Mouse (Mus musculus) forebrain, embryonic 16.5 days (tissue): ENCODE measurements at regions not wholly inside any gene's neighbourhood (a gene's known extent, or its start where the extent isn't known, plus 50 kb on each side); places are given as distances from the start of the nearest gene placed in this dataset.
A peak's percentile ranks its signal among the peaks of the same experiment; 100 is the strongest.

Experiments used
- ATAC-seq: fragments of 200-750 bp; cut with Nextera tagmentation; 2 replicates; pipeline ENCODE4 v1.8.0; 2017; ENCODE audit warnings: mild to moderate bottlenecking, moderate library complexity
- H3K27ac ChIP-seq: fragments of 300-500 bp; sonication (generic); 2 replicates; pipeline ENCODE4 v1.5.1; 2014; ENCODE audit warnings: low read length, control low read depth
- H3K27me3 ChIP-seq: fragments of 300-500 bp; sonication (generic); replicated peaks from 2 replicates; pipeline ENCODE4 v1.6.1; 2014; ENCODE audit warnings: low read length; ENCODE audit not compliant: control insufficient read depth, insufficient read depth
- H3K36me3 ChIP-seq: fragments of 300-500 bp; sonication (generic); 2 replicates; pipeline ENCODE4 v1.6.1; 2014; ENCODE audit not compliant: control insufficient read depth, insufficient read depth
- H3K4me1 ChIP-seq: fragments of 300-500 bp; sonication (generic); replicated peaks from 2 replicates; pipeline ENCODE4 v1.6.1; 2014; ENCODE audit warnings: low read length; ENCODE audit not compliant: control insufficient read depth, insufficient read depth
- H3K4me2 ChIP-seq: fragments of 300-500 bp; sonication (generic); 2 replicates; pipeline ENCODE4 v1.6.1; 2014; ENCODE audit warnings: mild to moderate bottlenecking, low read length, control low read depth
- H3K4me3 ChIP-seq: fragments of 300-500 bp; sonication (generic); replicated peaks from 2 replicates; pipeline ENCODE4 v1.5.1; 2014; ENCODE audit warnings: mild to moderate bottlenecking, low read length, control low read depth
- H3K9ac ChIP-seq: fragments of 300-500 bp; sonication (generic); replicated peaks from 2 replicates; pipeline ENCODE4 v1.6.1; 2014; ENCODE audit warnings: low read depth, low read length, control low read depth
- H3K9me3 ChIP-seq: fragments of 300-500 bp; sonication (generic); 2 replicates; pipeline ENCODE4 v1.6.1; 2016; ENCODE audit warnings: low read length; ENCODE audit not compliant: control insufficient read depth
- WGBS: fragments of 180-500 bp; shearing (Covaris S2); extraction: QIAGEN DNeasy Blood & Tissue Kit; methylation state at CpG from one replicate; pipeline ENCODE4 v1.1.7; 2014; 5-methylcytosine and 5-hydroxymethylcytosine counted together

- H3K9ac ChIP-seq = no peak overlapping the region
- no peaks in the 10 kb centered on the region for H3K36me3 ChIP-seq
- no peaks in the 10 kb centered on the region for H3K27me3 ChIP-seq
- WGBS = 46% methylated on average over 9 of the region's 9 CpGs
- no peak overlapping the region for H3K4me3 ChIP-seq
- H3K4me2 ChIP-seq = no peak overlapping the region
- H3K4me1 ChIP-seq = no peaks in the 10 kb centered on the region
- no peak overlapping the region for H3K27ac ChIP-seq
- peak; percentile 89 for ATAC-seq
- H3K9me3 ChIP-seq = no peaks in the 10 kb centered on the region
These were observed 115.1 kb upstream of the Bdnf start for GRCm38 (mm10) chr2:109559088-109560030.

- no peaks in the 10 kb centered on the region for H3K4me1 ChIP-seq
- no peak for ATAC-seq
- H3K9ac ChIP-seq = no peak overlapping the region
- H3K9me3 ChIP-seq = no peaks in the 10 kb centered on the region
- 89% methylated on average over 3 of the region's 3 CpGs for WGBS
- no peak overlapping the region for H3K4me2 ChIP-seq
- no peaks in the 10 kb centered on the region for H3K27me3 ChIP-seq
- no peak overlapping the region for H3K27ac ChIP-seq
- no peaks in the 10 kb centered on the region for H3K36me3 ChIP-seq
- H3K4me3 ChIP-seq = no peak overlapping the region
These were observed 111.5 kb upstream of the Bdnf start for GRCm38 (mm10) chr2:109562996-109563395.

- Histone ChIP-seq H3K4me2 (no peak overlapping the region), H3K36me3 (no peaks in the 10 kb centered on the region), H3K4me3 (no peak overlapping the region), H3K9me3 (no peaks in the 10 kb centered on the region), H3K27me3 (no peaks in the 10 kb centered on the region), H3K27ac (no peak overlapping the region), H3K4me1 (0 out of 2 replicates have a peak, but pooled peaks cover 4% of the 10 kb centered on the region), H3K9ac (no peak overlapping the region)
- ATAC-seq = 0 out of 2 replicates have a peak, but pooled peaks have one; percentile 52
These were observed 97.6 kb upstream of the Bdnf start for GRCm38 (mm10) chr2:109576946-109577345.

- no peaks in the 10 kb centered on the region for H3K9me3 ChIP-seq
- H3K4me3 ChIP-seq = no peak overlapping the region
- peak; percentile 85 for ATAC-seq
- no peaks in the 10 kb centered on the region for H3K36me3 ChIP-seq
- no peaks in the 10 kb centered on the region for H3K27me3 ChIP-seq
- no peak overlapping the region for H3K27ac ChIP-seq
- H3K4me1 ChIP-seq = 0 out of 2 replicates have a peak, but pooled peaks cover 4% of the 10 kb centered on the region
- WGBS = 3% methylated on average over 6 of the region's 6 CpGs
- H3K9ac ChIP-seq = no peak overlapping the region
- no peak overlapping the region for H3K4me2 ChIP-seq
These were observed 95.6 kb upstream of the Bdnf start for GRCm38 (mm10) chr2:109578870-109579310.

GRCm38 (mm10) chr2:109618341-109619058 lies 56.0 kb upstream of the Bdnf start:
- no peak overlapping the region for H3K27ac ChIP-seq
- ATAC-seq = no peak
- WGBS = 77% methylated on average over 9 of the region's 9 CpGs

GRCm38 (mm10) chr2:109619676-109620075 lies 54.8 kb upstream of the Bdnf start:
- Histone ChIP-seq H3K27ac (no peak overlapping the region), H3K36me3 (no peaks in the 10 kb centered on the region), H3K4me3 (no peak overlapping the region), H3K4me1 (no peaks in the 10 kb centered on the region), H3K4me2 (no peak overlapping the region), H3K9ac (no peak overlapping the region), H3K27me3 (no peaks in the 10 kb centered on the region), H3K9me3 (no peaks in the 10 kb centered on the region)
- 84% methylated on average over 6 of the region's 6 CpGs for WGBS
- ATAC-seq = no peak

More at GRCm38 (mm10) chr2:109618341-109619058, 56.0 kb upstream of the Bdnf start:
- H3K9ac ChIP-seq = no peak overlapping the region
- H3K4me3 ChIP-seq = no peak overlapping the region
- H3K4me2 ChIP-seq = no peak overlapping the region
- no peaks in the 10 kb centered on the region for H3K4me1 ChIP-seq
- H3K36me3 ChIP-seq = no peaks in the 10 kb centered on the region
- no peaks in the 10 kb centered on the region for H3K27me3 ChIP-seq
- H3K9me3 ChIP-seq = no peaks in the 10 kb centered on the region

- no peak overlapping the region for H3K9ac ChIP-seq
- no peak overlapping the region for H3K27ac ChIP-seq
- H3K4me2 ChIP-seq = no peak overlapping the region
- no peak for ATAC-seq
- no peaks in the 10 kb centered on the region for H3K9me3 ChIP-seq
- H3K36me3 ChIP-seq = no peaks in the 10 kb centered on the region
- H3K4me1 ChIP-seq = no peaks in the 10 kb centered on the region
- 34% methylated on average over 9 of the region's 9 CpGs for WGBS
- H3K4me3 ChIP-seq = no peak overlapping the region
- no peaks in the 10 kb centered on the region for H3K27me3 ChIP-seq
These were observed 52.9 kb upstream of the Bdnf start for GRCm38 (mm10) chr2:109621595-109621994.
